Mouse (Mus musculus) MEL (cell line): ENCODE results near the gene Papss2.

Source experiments
- CHD1 ChIP-seq: IDR thresholded peaks from 2 replicates; pipeline ENCODE4 v1.6.1; 2012; ENCODE audit warnings: low read depth, mild to moderate bottlenecking, inconsistent platforms, low read length, improper control_type of control experiment
- CTCF ChIP-seq, 3 experiments: IDR thresholded peaks in 2 of 3; conservative IDR thresholded peaks in 1 of 3; 2 replicates each; pipeline ENCODE4 v1.5.1; 2011 to 2012; ENCODE audit warnings: low read length in 3 of 3, low read depth in 2 of 3, mild to moderate bottlenecking in 2 of 3, improper control_type of control experiment in 1 of 3, inconsistent platforms in 1 of 3, mixed read lengths in 1 of 3, moderate library complexity in 1 of 3; ENCODE audit not compliant: control insufficient read depth in 1 of 3, insufficient read depth in 1 of 3, poor library complexity in 1 of 3, severe bottlenecking in 1 of 3
- EP300 ChIP-seq, 2 experiments: IDR thresholded peaks; 2 replicates each; pipeline ENCODE4 v1.6.1; 2011; ENCODE audit warnings: improper control_type of control experiment in 2 of 2, low read length in 2 of 2, low read depth in 1 of 2, mild to moderate bottlenecking in 1 of 2
- ETS1 ChIP-seq: IDR thresholded peaks from 2 replicates; pipeline ENCODE4 v1.6.1; 2012; ENCODE audit warnings: low read depth, mild to moderate bottlenecking, inconsistent platforms, low read length, improper control_type of control experiment, moderate library complexity
- MAZ ChIP-seq: IDR thresholded peaks from 2 replicates; pipeline ENCODE4 v1.6.1; 2012; ENCODE audit warnings: low read depth, mild to moderate bottlenecking, inconsistent platforms, low read length, improper control_type of control experiment
- POLR2A ChIP-seq, 2 experiments: IDR thresholded peaks; 2 replicates each; pipeline ENCODE4 v1.6.1; 2011 to 2012; ENCODE audit warnings: low read length in 2 of 2, mild to moderate bottlenecking in 2 of 2, control low read depth in 1 of 2, improper control_type of control experiment in 1 of 2, low read depth in 1 of 2, moderate library complexity in 1 of 2; ENCODE audit not compliant: control insufficient read depth in 1 of 2, insufficient read depth in 1 of 2, poor library complexity in 1 of 2
- TCF12 ChIP-seq: IDR thresholded peaks from 2 replicates; pipeline ENCODE4 v1.6.1; 2014; ENCODE audit warnings: low read depth, mild to moderate bottlenecking, inconsistent platforms, low read length, improper control_type of control experiment, moderate library complexity

GRCm38 (mm10) chr19:32653630-32654362 lies 58.2 kb downstream of the Papss2 start:
- TF ChIP-seq CTCF (IDR thresholded peaks at IDR 0.05 in 2 of 3, conservative IDR thresholded peaks at IDR 0.05 in 1 of 3; ENCODE audit: control insufficient read depth in 1 of 3, insufficient read depth in 1 of 3, low read depth in 2 of 3, low read length in 3 of 3, poor library complexity in 1 of 3, severe bottlenecking in 1 of 3) (no peak), EP300 (IDR thresholded peaks at IDR 0.05; ENCODE audit: low read depth in 1 of 2, low read length in 2 of 2) (peak; percentile 86 to 87), POLR2A (IDR thresholded peaks at IDR 0.05; ENCODE audit: control insufficient read depth in 1 of 2, insufficient read depth in 1 of 2, low read depth in 1 of 2, low read length in 2 of 2, poor library complexity in 1 of 2) (peak in 1 of 2 experiments; percentile 49; a peak in 1 of 4 replicates), CHD1 (no peak), TCF12 (peak; percentile 55), ETS1 (peak; percentile 62; the same call in 1 of the 2 replicates), MAZ (no peak)
